Mouse (Mus musculus): ENCODE measurements at regions not wholly inside any gene's neighbourhood (a gene's known extent, or its start where the extent isn't known, plus 50 kb on each side); places are given as distances from the start of the nearest gene placed in this dataset.

- TF ChIP-seq CTCF (IDR thresholded peaks at IDR 0.05; ENCODE audit: insufficient read depth, low read depth, low read length) (no peak), POLR2A (IDR thresholded peaks at IDR 0.05; ENCODE audit: insufficient read depth, low read depth, low read length) (no peak)
Measured at GRCm38 (mm10) chr14:46247491-46248484, 131.4 kb upstream of the Gm15217 start.
